Mouse (Mus musculus) c-Kit-positive CD71-positive TER-119-positive erythroid progenitor cells, embryonic 14.5 days (primary cell): Measurements from ENCODE around the gene Gm4952.

Experiments used
- DNase-seq: peaks from one replicate; pipeline ENCODE4 v3.0.0-alpha.2; 2013; ENCODE audit warnings: low spot score

Gene Gm4952

DNA sequence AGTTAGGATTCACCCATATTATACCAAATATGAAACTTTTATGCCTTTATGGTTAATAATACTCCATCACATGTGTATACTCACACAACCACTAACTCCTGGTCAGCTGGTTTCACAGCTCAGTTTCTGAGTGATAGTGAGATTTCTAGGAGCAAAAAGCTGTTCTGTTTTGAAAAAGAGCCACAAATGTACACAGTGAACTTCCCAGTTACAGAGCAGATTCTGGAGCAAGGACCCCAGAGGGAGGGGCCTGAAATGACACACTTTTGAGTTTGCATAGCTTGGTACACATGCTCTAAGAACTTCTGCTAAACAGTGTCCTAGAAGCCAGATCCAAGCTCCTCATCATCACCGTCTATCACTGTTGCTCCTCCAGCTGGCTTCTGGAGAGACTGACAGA is at the start of gene Gm4952:
Gene Gm4952 (plus strand): TSS at position 301 of the 400 bp plus-strand sequence.
- no peak for DNase-seq

- no peak for DNase-seq
These were observed 49.5 kb upstream of the Gm4952 start for GRCm38 (mm10) chr19:12550005-12550942.

GRCm38 (mm10) chr19:12556293-12556692 is 43.5 kb upstream of the Gm4952 start:
- DNase-seq, result no peak

- no peak for DNase-seq
These were observed 41.6 kb upstream of the Gm4952 start for GRCm38 (mm10) chr19:12558219-12558618.

DNA sequence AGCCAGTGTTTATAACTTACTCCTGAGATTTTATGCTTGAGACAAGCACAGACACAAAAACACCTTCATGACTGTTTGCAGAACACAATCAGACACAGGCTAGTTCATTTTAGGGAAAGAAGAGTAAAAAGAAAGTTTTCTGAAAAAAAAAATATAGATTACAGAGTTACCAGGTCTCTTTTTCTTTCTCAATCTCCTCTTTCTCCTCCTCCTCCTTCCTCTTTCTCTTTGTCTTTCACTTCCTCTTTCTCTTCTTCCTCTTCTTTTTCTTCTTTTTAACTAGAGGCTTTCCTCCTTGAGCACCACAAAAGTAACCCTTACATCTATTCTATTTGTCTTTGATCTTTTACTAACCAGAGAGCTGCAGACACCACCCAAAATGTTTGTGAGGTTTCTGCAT is 35.6 kb upstream of the Gm4952 start:
- DNase-seq, result no peak

GRCm38 (mm10) chr19:12567011-12567410 is 32.8 kb upstream of the Gm4952 start:
- DNase-seq, result no peak

DNA sequence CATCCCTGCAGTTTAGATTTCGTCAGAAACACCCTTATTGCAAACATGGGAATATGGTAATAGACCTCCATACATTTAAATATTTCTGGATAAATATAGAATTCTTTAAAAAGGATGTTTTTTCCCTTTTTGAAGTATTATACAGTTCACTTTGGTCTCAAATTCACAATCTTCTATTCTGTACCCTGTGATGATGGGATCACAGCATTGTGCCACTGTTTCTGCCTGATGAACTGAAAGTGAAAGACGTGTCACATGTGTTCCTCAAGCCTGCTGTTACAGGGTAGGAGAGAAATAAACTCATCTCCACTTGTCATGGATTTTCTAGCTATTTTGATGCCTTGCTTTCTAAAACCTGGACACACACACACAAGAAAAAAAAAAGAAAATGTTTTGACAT is 28.9 kb upstream of the Gm4952 start:
- no peak for DNase-seq

DNA sequence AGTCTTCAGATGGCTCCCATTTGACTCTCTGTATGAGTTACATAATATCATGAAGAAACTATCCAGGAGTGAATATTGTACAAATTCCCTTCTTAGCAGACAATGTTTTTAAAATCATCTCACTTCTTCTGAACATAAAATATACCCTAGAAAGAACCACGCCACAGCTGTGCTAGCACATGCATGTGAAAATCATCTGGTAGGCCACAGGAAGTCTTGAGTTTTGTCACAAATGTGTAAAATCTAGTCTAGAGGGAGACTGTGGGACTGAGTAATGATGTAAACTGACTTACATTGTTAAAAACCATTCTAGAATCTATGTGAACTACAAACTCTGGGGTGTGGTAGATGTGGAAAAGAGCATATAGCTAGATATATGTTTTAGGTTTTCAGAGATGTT is 28.1 kb upstream of the Gm4952 start:
- DNase-seq, result no peak

GRCm38 (mm10) chr19:12572614-12573265 is 27.0 kb upstream of the Gm4952 start:
- DNase-seq, result no peak

GRCm38 (mm10) chr19:12573266-12574011 is 26.3 kb upstream of the Gm4952 start:
- DNase-seq, result peak; percentile 94

DNA sequence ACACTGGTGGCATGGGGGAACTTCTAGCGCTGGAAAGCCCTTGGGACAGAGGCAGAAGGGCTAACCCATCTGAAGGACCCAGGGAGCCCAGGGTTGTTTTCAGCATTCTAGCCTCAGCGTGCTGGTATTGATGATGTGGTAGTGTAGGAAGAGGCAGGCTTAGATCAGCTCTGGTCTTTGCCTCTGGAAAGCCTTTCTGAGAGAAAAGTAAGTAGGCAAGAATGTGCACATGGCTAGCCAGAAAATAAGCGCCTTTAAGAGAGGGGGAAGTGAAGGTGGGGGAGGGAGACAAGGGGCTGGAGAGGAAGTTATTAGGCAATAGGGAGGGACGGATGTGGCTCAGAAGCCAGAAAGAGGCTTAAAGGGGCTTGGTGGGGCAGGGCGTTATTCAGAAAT is 25.8 kb upstream of the Gm4952 start:
- peak; percentile 33 for DNase-seq

DNA sequence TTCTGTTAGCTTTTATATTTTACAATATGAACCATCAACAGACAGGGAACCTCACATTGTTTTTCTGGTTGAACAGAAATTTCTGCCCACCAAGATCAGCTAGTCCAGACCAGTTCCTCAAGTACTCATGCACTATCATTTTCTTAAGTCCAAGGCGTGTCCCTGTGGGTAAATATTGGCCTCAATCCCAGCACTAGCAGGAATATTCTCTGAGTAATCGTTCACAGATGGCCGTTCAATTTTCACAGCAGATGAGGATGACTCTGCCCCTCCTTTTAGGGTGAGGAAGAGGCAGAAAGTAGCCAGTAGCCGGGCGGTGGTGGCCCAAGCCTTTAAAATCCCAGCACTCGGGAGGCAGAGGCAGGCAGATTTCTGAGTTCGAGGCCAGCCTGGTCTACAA is 24.7 kb upstream of the Gm4952 start:
- DNase-seq, result no peak

DNA sequence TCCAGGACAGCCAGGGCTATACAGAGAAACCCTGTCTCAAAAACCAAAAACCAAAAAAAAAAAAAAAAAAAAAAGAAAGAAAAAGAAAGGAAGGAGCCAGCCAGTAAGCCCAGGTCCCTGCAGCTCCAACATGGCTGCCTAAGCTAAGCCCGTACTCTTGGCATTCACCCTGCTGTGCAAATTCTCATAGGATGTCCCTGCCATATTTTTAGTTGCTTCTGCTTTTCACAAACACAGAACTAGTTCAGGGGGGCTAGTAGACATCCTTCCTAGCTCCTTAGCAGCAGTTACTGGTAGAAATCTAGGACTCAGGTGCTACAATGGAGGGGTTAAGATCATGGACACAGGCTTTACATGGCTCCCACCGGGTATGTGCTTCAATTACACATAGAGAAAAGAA is 24.3 kb upstream of the Gm4952 start:
- no peak for DNase-seq

- no peak for DNase-seq
These were observed 23.1 kb upstream of the Gm4952 start for GRCm38 (mm10) chr19:12576639-12577038.

DNA sequence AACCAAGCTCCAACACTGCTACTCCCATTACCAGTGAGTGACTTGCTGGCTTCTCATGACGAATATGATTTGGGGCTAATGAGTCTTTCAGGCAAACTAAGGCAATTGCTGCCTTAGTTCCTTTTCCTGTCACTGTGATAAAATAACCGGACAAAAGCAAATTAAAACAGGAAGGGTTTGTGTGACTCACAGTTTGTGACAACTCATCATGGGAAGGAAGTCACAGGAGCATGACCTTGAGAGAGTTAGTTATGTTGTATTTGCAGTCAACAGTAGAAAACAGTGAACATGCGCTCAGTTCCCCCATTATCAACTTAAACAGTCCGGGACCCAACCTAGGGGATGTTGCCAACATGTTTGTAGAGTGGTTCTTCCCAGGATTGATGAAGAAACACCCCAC is 14.5 kb upstream of the Gm4952 start:
- no peak for DNase-seq

DNA sequence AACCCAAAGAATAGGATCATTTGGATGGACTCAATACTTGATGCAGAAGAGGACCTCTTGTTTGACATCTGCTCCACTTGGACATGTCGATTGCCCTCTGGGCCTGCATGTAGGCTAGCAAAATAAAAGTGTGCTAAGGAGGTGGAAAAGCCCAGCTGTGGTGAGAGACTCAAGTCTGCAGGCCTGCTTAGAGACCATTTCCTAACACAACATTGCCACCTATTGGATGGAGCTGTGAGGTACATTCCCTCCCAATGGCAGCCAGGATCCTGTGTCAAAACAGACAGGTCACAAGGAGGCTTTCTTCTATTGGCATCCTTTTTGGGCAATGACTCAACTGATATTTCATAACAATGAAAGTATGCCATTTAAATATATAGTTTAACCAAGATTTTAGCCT is 7.9 kb upstream of the Gm4952 start:
- peak; percentile 53 for DNase-seq

DNA sequence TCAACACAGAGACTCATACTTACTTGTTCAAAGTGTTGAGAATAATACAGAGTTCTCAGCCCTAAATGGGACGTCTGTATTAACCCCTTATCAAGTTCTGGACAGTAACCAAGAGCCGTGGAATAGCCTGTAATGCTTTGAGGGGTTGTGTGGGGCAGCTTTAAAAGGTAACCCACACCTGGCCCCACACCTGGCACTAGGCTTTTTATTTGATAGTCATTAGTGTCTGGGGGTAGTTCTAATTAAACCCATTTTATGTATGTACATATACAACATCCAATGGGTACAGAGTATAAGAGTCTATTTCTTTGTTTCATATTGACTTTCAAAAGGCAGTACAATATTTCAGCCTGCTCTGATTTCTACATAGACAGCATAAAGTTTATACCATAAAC is 4.6 kb upstream of the Gm4952 start:
- DNase-seq, result no peak

DNA sequence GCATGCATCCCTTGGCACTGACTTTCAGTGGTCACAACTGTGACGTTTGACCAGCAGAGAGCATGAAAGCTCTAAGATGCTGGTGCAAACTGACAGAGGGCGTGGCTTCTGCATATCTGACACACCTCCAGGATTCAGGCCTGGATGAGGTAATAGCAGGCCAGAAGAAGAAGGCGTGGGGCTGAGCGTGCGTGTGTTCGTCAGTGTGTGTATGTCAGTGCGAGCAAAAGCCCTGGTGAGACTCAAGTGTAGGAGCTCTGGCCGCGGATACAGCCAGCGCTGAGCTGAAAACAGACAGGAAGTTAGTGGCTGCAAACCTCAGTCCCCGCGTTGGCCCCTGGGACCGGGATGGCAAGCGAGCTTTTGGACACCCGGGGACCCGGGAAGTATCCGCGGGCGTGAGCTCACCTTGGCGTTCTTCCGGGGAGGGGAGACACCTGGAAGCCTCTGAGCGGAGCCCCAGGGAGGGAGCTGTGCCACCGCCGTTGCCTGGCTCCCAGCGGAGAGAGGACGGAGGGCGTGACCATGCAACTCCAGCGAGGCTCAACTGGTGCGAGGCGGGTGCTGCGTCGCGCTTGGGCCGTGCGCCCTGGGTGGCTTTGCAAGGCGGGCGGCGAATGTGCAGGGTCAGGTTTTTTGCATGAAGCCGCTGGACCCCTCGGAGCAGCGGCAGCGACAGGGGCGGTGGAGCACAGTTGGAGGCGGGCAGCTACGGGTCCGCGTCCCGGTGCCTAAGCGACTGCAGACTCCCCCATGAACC is 4.1 kb upstream of the Gm4952 start:
- peak; percentile 30 for DNase-seq

GRCm38 (mm10) chr19:12596290-12597072 is 3.3 kb upstream of the Gm4952 start:
- no peak for DNase-seq

DNA sequence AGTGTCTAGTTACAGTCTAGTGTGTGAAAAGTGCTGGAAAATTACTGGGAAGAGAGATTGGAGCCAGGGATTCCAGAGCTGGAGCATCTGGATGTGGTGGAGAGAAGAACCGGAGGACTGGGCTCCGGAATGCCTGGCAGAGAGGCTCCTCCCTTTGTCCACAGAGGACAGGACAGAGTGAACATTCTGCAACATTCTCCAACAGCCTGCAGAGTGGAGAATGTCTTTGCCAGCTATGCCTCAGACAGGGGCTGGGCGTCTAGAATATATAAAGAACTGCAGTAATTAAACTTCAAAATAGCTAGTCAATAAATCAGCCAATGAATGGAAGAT is 2.7 kb upstream of the Gm4952 start:
- DNase-seq, result no peak

DNA sequence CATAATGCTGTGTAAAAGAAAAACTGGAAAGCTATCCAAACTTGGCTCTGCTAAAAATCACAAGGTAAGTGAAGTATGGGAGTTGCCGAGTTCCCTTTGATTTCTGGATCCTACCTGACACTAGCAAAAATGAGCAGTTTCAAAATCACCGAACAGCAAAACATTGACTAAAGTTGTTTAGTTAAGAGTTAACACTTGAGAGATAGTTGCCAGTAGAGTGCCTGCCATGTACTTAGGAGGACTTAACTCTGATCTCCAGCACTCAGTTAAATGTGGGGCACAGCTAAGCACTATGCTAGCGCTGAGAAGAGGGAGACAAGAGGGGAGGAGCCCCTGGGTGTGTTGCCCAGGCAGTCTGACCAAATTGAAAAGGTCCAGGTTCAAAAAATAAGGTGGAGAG is 1.1 kb upstream of the Gm4952 start:
- DNase-seq, result no peak
